Mouse (Mus musculus) bone marrow macrophage, adult 2 months (primary cell): Measurements from ENCODE around the gene Adgrv1. TPM values are rescaled to one million over a fixed set of nuclear protein-coding genes. Genes with fewer than 3 reads are reported as not detected.

ENCODE experiments used
- H3K27ac ChIP-seq: 2 replicates; pipeline ENCODE4 v1.5.1; 2012; ENCODE audit warnings: low read depth, low read length; ENCODE audit not compliant: insufficient read depth
- H3K4me1 ChIP-seq: 2 replicates; pipeline ENCODE4 v1.6.1; 2012; ENCODE audit warnings: low read length; ENCODE audit not compliant: control insufficient read depth, insufficient read depth
- H3K4me3 ChIP-seq: 2 replicates; pipeline ENCODE4 v1.5.1; 2012; ENCODE audit warnings: mild to moderate bottlenecking, low read length, moderate library complexity; ENCODE audit not compliant: insufficient read depth
- CTCF ChIP-seq: IDR thresholded peaks from 2 replicates; pipeline ENCODE4 v1.5.1; 2012; ENCODE audit warnings: low read depth, mild to moderate bottlenecking, low read length, moderate library complexity
- POLR2A ChIP-seq: IDR thresholded peaks from 2 replicates; pipeline ENCODE4 v1.6.1; 2012; ENCODE audit warnings: mild to moderate bottlenecking, low read depth, low read length, borderline replicate concordance
- polyA plus RNA-seq: library from polyadenylated mRNA; stranded (reverse); fragments of >200 nt; gene quantifications from 2 replicates; pipeline ENCODE4 v1.2.4, GENCODE M21; 2012; ENCODE audit not compliant: missing spikeins, insufficient read depth, insufficient read length

Adgrv1 gene
- polyA plus RNA-seq, 1 experiment, result 0.58 TPM

DNA sequence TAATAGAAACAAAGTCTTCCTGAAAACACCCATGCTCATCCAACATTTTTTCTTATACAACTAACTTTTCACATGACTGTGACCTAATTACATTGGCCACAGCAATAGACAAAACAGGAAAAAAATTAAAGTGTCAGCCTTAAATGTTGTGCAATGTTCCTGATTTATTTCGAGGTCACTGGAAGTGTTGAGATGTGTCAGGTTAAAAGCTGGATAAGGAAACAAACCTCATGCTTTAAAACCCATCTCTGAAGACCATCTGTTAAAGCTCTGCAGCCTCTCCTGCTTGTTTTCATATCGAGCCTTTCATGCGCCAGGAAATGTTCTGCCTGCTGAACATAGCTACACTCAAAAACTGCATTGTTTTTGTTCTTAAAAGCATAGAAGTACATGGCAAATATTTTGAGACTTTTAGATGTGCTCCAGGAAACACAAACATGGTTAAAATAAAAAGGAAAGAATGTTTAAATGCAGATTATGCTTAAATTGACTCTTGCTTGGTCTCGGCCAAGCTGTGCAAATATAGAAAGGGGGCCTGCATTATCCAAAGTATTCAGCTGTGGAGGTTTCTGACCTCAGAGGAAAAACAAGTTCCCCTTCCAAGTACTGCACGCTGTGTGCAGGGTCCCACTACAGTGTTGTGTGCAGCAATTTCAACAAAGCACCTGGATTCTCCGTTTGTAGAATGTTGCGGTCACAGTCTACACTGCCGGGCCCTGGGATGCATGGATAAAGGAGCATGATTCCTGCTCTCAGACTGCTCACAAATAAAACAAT, 524.2 kb downstream of the Adgrv1 start:
- Histone ChIP-seq H3K27ac (peak overlapping the region; percentile 97), H3K4me3 (no peak overlapping the region), H3K4me1 (peaks cover 33% of the 10 kb centered on the region)
- TF ChIP-seq CTCF, result no peak
- no peak for TF ChIP-seq POLR2A

DNA sequence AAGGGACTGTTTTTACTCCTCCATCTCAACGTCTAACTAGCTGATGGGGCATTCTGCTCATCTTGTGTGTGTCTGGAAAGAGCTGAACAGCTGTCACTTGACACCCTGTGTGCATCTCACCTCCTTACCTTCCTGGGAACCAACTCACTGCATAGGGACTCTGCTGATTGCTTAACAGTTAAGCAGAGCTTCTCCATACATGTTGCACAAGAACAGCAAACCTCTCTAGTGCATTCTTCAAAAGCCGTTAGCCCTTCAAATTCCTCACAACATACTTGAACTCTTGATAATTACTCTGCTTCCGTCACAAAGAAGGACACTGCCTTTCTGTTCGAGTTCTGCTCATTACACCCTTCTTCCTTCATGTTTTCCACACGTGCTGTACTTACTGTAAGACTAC, 525.5 kb downstream of the Adgrv1 start:
- H3K4me1 ChIP-seq, result peaks cover 34% of the 10 kb centered on the region
- no peak for TF ChIP-seq CTCF
- no peak for TF ChIP-seq POLR2A
- no peak overlapping the region for H3K4me3 ChIP-seq
- no peak overlapping the region for H3K27ac ChIP-seq

DNA sequence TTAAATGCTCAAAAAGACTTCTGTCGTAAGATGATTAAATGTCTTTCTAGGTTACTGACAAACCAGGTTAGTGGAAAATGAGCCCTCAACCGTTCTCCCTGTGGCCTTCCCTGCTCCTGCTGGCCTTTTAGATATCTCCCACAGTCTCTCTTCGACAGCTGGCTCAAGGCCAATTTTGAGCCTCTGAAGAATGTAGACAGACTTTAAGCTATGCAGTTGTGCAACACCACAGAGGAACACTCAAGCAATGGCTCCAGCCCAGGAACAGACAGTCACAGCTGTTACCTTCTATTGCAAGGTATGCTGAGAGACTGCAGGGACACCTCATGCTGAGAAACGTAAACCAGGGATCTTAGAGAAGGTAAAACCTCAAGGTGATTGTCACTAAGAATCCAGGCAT, 529.2 kb downstream of the Adgrv1 start:
- TF ChIP-seq CTCF (no peak), POLR2A (no peak)
- Histone ChIP-seq H3K4me1 (peaks cover 26% of the 10 kb centered on the region), H3K27ac (no peak overlapping the region), H3K4me3 (no peak overlapping the region)

DNA sequence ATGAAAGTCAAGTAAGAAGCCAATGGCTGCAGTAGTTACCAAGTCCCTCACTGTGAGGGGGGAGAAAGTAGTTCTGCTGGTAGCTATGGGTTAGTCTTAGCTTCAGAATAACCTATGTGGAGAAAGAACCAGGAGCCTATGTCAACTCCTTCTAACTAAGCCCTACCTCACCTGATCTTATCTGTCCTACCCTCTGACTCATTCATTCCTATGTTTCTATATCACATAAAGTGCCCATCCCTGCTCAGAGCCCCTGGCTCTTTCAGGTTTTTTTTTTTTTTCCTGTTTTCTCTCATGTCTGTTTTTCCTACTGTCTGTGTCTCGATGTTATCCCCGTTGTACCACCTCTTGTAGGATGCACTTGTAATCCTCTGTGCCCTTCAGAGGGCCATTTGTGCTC, 536.5 kb downstream of the Adgrv1 start:
- H3K4me1 ChIP-seq, result peaks cover 15% of the 10 kb centered on the region
- no peak for TF ChIP-seq CTCF
- TF ChIP-seq POLR2A, result no peak
- no peak overlapping the region for H3K27ac ChIP-seq
- H3K4me3 ChIP-seq, result no peak overlapping the region

DNA sequence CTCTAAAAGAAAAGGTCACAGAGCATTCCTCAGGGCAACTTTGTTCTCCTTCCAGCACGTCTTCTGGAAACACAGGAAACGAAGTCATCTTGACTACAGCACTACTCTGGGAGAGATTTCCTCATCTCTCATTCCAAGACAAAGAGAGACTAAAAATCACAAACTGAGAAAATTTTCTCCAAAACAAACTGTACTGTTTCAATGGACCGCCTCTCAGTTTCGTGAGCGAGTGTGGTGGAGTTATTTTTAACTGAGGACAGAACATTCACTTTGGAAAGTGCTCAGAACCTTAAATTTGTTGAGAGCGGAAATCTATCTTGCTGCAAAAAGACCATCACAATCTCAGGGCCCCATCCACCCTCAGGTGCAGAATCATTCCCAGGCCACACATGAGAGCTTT, 538.4 kb downstream of the Adgrv1 start:
- Histone ChIP-seq H3K4me1 (peaks cover 14% of the 10 kb centered on the region), H3K27ac (no peak overlapping the region), H3K4me3 (no peak overlapping the region)
- TF ChIP-seq CTCF (no peak), POLR2A (no peak)

DNA sequence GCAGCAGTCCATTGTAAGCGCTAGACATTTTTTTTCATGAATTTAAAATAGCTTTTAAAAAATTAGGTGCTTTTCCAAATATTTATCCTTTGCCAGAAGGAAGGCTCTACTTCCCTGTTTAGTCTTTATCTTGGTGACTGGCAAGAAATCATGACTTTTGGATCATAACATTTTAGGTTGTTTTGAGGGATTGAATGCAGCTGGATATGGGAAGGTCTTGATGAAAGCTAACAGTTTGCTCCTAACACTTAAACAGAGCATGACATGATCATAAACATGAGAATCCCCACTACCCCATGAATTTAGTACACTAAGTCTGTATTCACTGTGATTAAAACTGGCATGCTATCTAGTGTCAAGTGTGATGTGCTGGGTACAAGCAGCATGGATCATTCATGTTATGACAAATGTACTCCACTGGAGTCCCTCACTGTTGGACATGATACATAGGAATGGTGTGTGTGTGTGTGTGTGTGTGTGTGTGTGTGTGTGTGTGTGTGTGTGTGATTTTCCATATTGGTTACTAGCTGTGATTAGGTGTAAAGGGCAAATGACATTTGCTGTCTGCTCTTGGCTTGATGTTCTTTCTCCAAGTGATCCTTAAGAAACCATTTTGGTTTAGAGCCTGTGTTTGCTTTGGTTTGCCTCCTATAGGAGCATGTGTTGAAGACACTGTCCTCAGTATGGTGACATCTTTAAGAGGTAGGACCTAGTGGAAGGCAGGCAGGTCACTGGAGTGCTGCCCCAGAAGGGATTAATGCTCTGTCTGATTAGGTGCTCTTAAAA, 542.7 kb downstream of the Adgrv1 start:
- peaks cover 8% of the 10 kb centered on the region for H3K4me1 ChIP-seq
- H3K27ac ChIP-seq, result no peak overlapping the region
- no peak overlapping the region for H3K4me3 ChIP-seq
- TF ChIP-seq POLR2A (no peak), CTCF (no peak)

DNA sequence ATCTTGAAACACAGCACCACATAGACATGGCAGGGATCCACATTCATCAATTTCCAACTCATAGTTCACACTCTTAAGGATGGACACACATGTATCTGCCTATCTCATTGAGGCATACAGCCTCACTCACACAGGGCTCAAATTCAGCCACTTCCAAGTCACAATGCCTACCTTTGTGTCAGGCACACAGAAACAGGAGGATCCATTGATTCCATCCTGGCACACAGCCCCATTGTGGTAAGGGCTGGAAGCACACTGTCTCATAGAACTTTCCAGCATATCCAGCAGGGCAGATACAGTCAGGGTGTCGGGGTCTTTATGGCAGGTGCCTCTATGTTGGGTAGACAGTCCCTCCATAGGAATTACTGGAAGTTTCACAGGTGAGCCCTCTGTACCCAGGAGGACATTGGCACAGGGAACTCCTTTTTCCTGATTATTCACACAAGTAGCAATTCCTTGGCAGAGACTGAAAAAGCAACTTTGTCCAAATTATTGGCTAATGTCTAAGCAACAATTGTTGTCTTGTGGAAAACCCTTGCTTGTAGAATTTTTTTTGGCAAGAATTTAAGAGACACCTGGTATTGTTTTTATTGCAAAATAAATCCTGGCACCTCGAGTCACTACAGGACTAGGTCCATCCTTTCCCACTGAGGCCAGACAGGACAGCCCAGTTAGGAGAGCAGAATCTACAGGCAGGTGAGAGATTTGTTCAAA, 545.8 kb downstream of the Adgrv1 start:
- Histone ChIP-seq H3K27ac (no peak overlapping the region), H3K4me1 (no peaks in the 10 kb centered on the region), H3K4me3 (no peak overlapping the region)
- TF ChIP-seq CTCF (no peak), POLR2A (no peak)

DNA sequence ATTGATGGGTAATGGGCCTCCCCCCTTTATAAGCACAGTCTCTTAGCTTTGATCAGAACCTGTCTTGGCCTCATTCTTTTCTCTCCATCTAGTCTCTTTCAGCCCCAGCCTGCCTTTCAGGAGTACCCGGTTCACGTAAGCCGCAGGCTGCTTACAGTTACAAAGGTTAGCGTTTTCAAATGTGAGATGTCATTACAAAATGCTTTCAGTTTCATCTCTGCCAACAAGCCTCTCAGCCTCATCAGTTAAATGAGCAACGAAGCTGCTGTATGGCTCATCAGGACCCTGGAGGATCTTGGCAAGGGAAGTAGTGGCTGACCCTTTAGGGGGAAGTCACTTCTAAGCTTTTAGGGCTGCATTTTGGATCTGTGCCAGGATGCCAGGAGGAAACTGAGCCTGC, 560.7 kb downstream of the Adgrv1 start:
- no peak overlapping the region for H3K4me3 ChIP-seq
- no peak for TF ChIP-seq POLR2A
- TF ChIP-seq CTCF, result no peak
- H3K27ac ChIP-seq, result no peak overlapping the region
- H3K4me1 ChIP-seq, result no peaks in the 10 kb centered on the region

DNA sequence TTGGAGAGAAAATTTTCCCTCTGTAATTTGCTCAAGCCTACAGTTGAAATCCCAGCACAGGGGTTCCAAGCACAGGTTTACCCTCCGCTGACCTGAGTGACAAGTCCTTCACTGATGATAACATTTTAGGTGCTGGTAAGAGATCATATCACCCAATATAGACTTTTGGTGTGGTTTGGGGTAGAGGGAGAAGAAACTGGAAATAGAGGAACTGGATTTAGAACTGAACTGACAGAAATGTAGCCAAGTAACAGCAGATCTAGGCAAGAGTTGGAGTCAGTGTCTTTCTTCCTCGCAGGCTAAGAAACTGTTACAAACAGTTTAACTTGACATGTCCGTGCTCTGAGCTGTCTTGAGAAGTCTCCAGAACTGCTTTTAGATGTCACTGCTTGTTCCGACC, 581.5 kb downstream of the Adgrv1 start:
- Histone ChIP-seq H3K4me1 (peaks cover 14% of the 10 kb centered on the region), H3K27ac (no peak overlapping the region), H3K4me3 (no peak overlapping the region)
- TF ChIP-seq CTCF, result no peak
- no peak for TF ChIP-seq POLR2A
